Mouse (Mus musculus) thymus, postnatal 14 days (tissue): Measurements from ENCODE around the gene Lrrc28.

Source experiments
- DNase-seq: peaks from one replicate; pipeline ENCODE4 v3.0.0; 2021

Lrrc28 gene

GRCm38 (mm10) chr7:67483698-67484097, 161.4 kb downstream of the Lrrc28 start:
- DNase-seq, result peak; percentile 55

GRCm38 (mm10) chr7:67479576-67480413, 165.3 kb downstream of the Lrrc28 start:
- no peak for DNase-seq

- DNase-seq, result no peak
These were observed 165.9 kb downstream of the Lrrc28 start for GRCm38 (mm10) chr7:67479168-67479567.

- DNase-seq, result peak; percentile 68
These were observed 167.1 kb downstream of the Lrrc28 start for GRCm38 (mm10) chr7:67477996-67478395.

- no peak for DNase-seq
These were observed 173.8 kb downstream of the Lrrc28 start for GRCm38 (mm10) chr7:67471295-67471694.

- DNase-seq, result no peak
These were observed 176.2 kb downstream of the Lrrc28 start for GRCm38 (mm10) chr7:67468802-67469408.

- DNase-seq, result no peak
These were observed 176.9 kb downstream of the Lrrc28 start for GRCm38 (mm10) chr7:67468180-67468579.

GRCm38 (mm10) chr7:67466322-67466721, 178.7 kb downstream of the Lrrc28 start:
- no peak for DNase-seq

GRCm38 (mm10) chr7:67464633-67465032, 180.4 kb downstream of the Lrrc28 start:
- no peak for DNase-seq

GRCm38 (mm10) chr7:67463565-67463964, 181.5 kb downstream of the Lrrc28 start:
- DNase-seq, result no peak
